Mouse (Mus musculus) midbrain, embryonic 13.5 days (tissue): Measurements from ENCODE around the gene Eprs. TPM values are rescaled to one million over a fixed set of nuclear protein-coding genes. Genes with fewer than 3 reads are reported as not detected.

ENCODE experiments used
- ATAC-seq: fragments of 200-750 bp; cut with Nextera tagmentation; 2 replicates; pipeline ENCODE4 v1.8.0; 2017; ENCODE audit warnings: mild to moderate bottlenecking, moderate TSS enrichment, moderate library complexity
- H3K27ac ChIP-seq: fragments of 300-500 bp; sonication (generic); 2 replicates; pipeline ENCODE4 v1.5.1; 2015; ENCODE audit warnings: inconsistent platforms, mild to moderate bottlenecking, moderate library complexity
- H3K27me3 ChIP-seq: fragments of 300-500 bp; sonication (generic); 2 replicates; pipeline ENCODE4 v1.6.1; 2015; ENCODE audit warnings: mild to moderate bottlenecking, inconsistent platforms
- H3K36me3 ChIP-seq: fragments of 300-500 bp; sonication (generic); 2 replicates; pipeline ENCODE4 v1.6.1; 2015; ENCODE audit warnings: mild to moderate bottlenecking, inconsistent platforms
- H3K4me1 ChIP-seq: fragments of 300-500 bp; sonication (generic); replicated peaks from 2 replicates; pipeline ENCODE4 v1.6.1; 2015; ENCODE audit warnings: inconsistent platforms
- H3K4me2 ChIP-seq: fragments of 300-500 bp; sonication (generic); replicated peaks from 2 replicates; pipeline ENCODE4 v1.6.1; 2015; ENCODE audit warnings: moderate library complexity, mild to moderate bottlenecking, inconsistent platforms
- H3K4me3 ChIP-seq: fragments of 300-500 bp; sonication (generic); replicated peaks from 2 replicates; pipeline ENCODE4 v1.5.1; 2015; ENCODE audit warnings: mild to moderate bottlenecking, inconsistent platforms
- H3K9ac ChIP-seq: fragments of 300-500 bp; sonication (generic); replicated peaks from 2 replicates; pipeline ENCODE4 v1.6.1; 2015; ENCODE audit warnings: mild to moderate bottlenecking, inconsistent platforms
- H3K9me3 ChIP-seq: fragments of 300-500 bp; sonication (generic); 2 replicates; pipeline ENCODE4 v1.6.1; 2016; ENCODE audit warnings: mild to moderate bottlenecking, inconsistent platforms
- WGBS: fragments of 180-500 bp; shearing (Covaris S2); methylation state at CpG from one replicate; pipeline ENCODE4 v1.1.7; 2015; 5-methylcytosine and 5-hydroxymethylcytosine counted together
- polyA plus RNA-seq: library from polyadenylated mRNA; unstranded; fragments of >200 nt; fragmentation: Nextera tagmentation; extraction: Ambion mirVana; gene quantifications from 2 replicates; pipeline ENCODE4 v1.2.1, GENCODE M21; 2015

The Eprs gene
- polyA plus RNA-seq, 1 experiment from 2014 or later, result 142 TPM

DNA sequence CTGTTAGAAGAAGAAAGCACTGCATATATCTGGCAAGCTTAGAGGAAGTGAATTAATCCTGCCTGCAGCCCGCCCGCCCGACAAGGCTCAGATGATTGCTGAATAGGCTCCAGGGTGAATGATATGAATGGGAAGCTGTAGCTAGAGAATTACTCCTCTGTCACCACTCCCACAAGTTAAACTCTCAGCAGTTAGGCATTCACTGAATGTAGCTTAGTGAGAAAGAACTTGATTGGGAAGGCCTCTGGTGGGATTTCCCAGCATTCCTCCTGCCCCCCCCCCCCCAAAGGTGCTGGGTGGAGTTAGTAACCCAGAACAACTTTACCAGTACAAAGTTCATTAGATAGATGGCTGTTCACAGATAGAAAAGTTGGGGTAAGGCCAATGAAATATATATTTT is 26.3 kb upstream of the Eprs start:
- Histone ChIP-seq H3K4me1 (peaks cover 33% of the 10 kb centered on the region), H3K4me3 (no peak overlapping the region), H3K27me3 (no peaks in the 10 kb centered on the region), H3K4me2 (no peak overlapping the region), H3K36me3 (peaks cover 28% of the 10 kb centered on the region), H3K9ac (no peak overlapping the region), H3K9me3 (no peaks in the 10 kb centered on the region), H3K27ac (no peak overlapping the region)
- WGBS, result 15% methylated on average over 3 of the region's 3 CpGs
- no peak for ATAC-seq

DNA sequence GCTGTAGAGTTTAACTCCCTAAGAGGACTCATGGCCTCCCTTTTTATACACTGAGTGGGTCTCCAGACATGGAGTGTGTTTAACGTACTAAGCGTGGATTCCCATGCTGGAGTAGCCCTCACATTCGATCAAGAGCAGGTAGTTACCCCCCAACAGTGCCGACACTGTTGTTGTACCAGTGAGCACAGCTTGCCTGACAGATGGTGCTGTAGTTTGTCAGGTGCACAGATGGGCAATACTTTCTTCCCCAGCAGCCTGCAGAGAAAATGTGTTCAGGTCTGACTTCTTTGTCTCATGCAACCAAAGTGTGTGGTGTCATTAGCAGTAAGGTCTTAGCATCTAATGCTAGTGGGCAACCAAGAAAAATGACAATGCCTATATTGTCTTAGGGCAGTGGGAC is 20.4 kb upstream of the Eprs start:
- Histone ChIP-seq H3K4me2 (no peak overlapping the region), H3K36me3 (peaks cover 84% of the 10 kb centered on the region), H3K27ac (no peak overlapping the region), H3K27me3 (no peaks in the 10 kb centered on the region), H3K9ac (no peak overlapping the region), H3K9me3 (no peaks in the 10 kb centered on the region), H3K4me3 (no peak overlapping the region), H3K4me1 (no peaks in the 10 kb centered on the region)
- no peak for ATAC-seq
- 94% methylated on average over 4 of the region's 4 CpGs for WGBS

DNA sequence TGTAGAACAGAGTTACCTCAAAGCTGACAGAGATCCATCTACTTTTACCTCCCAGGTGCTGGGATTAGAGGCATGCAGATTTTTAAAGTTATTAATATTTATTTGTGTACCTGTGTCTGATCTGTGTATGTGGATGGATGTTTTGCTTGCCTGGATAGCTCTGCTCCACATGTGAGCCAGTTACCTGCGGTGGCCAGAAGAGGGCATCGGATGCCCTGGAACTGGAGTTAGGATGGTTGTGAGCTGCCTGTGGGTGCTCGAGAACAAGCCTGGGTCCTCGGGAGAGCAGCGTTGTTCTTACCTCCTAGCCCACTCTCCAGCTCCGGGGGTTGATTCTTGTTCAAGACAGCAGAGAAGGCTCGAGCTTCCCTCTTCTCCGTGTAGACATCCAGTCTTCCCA is 19.4 kb upstream of the Eprs start:
- peaks cover 92% of the 10 kb centered on the region for H3K36me3 ChIP-seq

DNA sequence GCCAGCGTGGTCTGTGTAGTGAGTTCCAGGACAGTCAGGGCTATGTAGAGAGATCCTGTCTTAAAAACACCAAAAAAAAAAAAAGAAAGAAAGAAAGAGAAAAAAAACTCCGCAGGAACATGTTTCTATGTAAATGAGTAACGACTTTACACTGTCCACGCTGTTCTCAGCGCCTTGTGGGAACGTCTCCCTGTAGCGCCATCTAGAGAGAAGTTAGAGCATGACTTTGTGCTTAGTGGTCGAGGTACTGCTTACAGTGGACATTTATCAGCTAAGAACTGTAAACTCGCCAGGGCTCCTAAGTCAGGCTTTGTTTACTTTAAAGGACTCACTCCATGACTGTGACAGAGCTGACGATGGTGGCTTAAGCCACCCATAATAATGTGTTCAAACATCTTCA is 16.7 kb upstream of the Eprs start:
- ATAC-seq, result no peak
- no peaks in the 10 kb centered on the region for H3K4me1 ChIP-seq
- H3K36me3 ChIP-seq, result peaks cover 93% of the 10 kb centered on the region
- H3K4me3 ChIP-seq, result no peak overlapping the region
- H3K9ac ChIP-seq, result no peak overlapping the region
- H3K4me2 ChIP-seq, result no peak overlapping the region
- H3K9me3 ChIP-seq, result no peaks in the 10 kb centered on the region
- no peaks in the 10 kb centered on the region for H3K27me3 ChIP-seq
- H3K27ac ChIP-seq, result no peak overlapping the region
- WGBS, result 77% methylated on average over 10 of the region's 10 CpGs

More for the DNA sequence above, 19.4 kb upstream of the Eprs start:
- Histone ChIP-seq H3K27me3 (no peaks in the 10 kb centered on the region), H3K4me2 (no peak overlapping the region), H3K9me3 (no peaks in the 10 kb centered on the region), H3K9ac (no peak overlapping the region), H3K4me3 (no peak overlapping the region), H3K27ac (no peak overlapping the region), H3K4me1 (no peaks in the 10 kb centered on the region)
- 85% methylated on average over 8 of the region's 8 CpGs for WGBS
- ATAC-seq, result no peak

DNA sequence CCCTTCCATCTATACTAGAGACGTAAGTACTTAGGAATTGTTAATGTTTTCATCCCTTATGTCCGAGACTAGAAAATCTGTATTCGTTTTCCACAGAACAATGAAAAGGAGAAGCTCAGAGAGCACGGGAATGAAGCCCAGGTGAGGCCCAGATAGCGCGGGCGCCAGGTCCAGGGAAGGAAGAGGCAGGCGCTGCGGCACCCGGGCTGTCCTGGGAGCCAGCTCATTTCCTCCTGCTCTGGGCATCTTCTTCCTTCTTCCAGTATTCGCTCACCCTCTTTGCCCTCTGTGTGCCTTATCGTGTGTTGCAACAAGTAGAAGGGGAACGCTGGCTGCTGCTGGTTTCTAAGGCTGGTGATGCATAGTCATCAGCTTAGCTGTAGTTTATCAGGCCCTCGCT is 13.1 kb upstream of the Eprs start:
- Histone ChIP-seq H3K36me3 (peaks cover 90% of the 10 kb centered on the region), H3K27ac (no peak overlapping the region)
- 94% methylated on average over 14 of the region's 14 CpGs for WGBS

DNA sequence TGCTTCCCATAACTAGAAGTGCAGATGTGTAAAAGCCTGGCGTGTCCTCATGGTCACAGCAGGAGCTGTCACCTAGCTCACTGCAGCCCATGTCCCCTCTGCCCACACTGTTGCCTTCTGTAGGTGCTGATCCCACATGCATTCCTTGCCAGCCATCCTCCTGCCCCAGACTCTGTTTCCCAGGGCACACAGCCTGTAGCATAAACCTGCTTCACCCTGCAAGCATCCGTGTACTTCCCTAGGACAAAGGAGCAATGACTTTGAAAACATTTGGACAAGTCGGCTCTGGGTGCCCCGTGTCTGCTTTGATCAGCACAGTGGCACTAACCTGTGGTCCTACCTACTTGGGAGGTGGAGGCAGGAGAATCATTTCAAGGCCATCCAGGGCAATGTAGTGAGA is 12.2 kb upstream of the Eprs start:
- H3K27me3 ChIP-seq, result no peaks in the 10 kb centered on the region
- no peak overlapping the region for H3K4me3 ChIP-seq
- no peak overlapping the region for H3K4me2 ChIP-seq
- H3K9ac ChIP-seq, result no peak overlapping the region
- H3K4me1 ChIP-seq, result no peaks in the 10 kb centered on the region
- peaks cover 89% of the 10 kb centered on the region for H3K36me3 ChIP-seq
- no peaks in the 10 kb centered on the region for H3K9me3 ChIP-seq
- H3K27ac ChIP-seq, result no peak overlapping the region
- no peak for ATAC-seq
- 96% methylated on average over 4 of the region's 4 CpGs for WGBS

More for the DNA sequence above, 13.1 kb upstream of the Eprs start:
- no peak overlapping the region for H3K9ac ChIP-seq
- H3K27me3 ChIP-seq, result no peaks in the 10 kb centered on the region
- H3K9me3 ChIP-seq, result no peaks in the 10 kb centered on the region
- H3K4me3 ChIP-seq, result no peak overlapping the region
- no peak overlapping the region for H3K4me2 ChIP-seq
- H3K4me1 ChIP-seq, result no peaks in the 10 kb centered on the region
- ATAC-seq, result no peak

DNA sequence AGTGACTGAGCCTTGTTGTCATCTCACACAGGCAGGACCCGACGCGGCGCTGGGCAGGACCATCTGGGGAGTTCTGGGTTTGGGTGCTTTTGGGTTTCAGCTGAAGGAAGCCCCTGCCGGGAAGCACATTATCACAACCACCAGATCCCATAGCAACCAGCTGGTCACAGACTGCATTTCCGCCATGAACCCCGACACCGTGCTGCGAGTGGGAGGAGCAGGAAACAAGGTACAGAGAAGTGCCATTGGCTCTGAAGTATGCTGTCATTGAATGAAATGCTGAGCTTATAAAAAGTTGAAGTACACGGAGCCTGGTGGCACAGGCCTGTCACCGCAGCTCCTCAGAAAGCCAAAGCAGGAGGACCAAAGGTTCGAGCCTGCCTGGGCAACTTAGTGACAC is 10.7 kb upstream of the Eprs start:
- no peak overlapping the region for H3K4me2 ChIP-seq
- H3K9ac ChIP-seq, result no peak overlapping the region
- no peak overlapping the region for H3K4me3 ChIP-seq
- H3K27me3 ChIP-seq, result no peaks in the 10 kb centered on the region
- no peaks in the 10 kb centered on the region for H3K9me3 ChIP-seq
- ATAC-seq, result no peak
- 96% methylated on average over 12 of the region's 12 CpGs for WGBS
- no peaks in the 10 kb centered on the region for H3K4me1 ChIP-seq
- peaks cover 86% of the 10 kb centered on the region for H3K36me3 ChIP-seq
- H3K27ac ChIP-seq, result no peak overlapping the region

DNA sequence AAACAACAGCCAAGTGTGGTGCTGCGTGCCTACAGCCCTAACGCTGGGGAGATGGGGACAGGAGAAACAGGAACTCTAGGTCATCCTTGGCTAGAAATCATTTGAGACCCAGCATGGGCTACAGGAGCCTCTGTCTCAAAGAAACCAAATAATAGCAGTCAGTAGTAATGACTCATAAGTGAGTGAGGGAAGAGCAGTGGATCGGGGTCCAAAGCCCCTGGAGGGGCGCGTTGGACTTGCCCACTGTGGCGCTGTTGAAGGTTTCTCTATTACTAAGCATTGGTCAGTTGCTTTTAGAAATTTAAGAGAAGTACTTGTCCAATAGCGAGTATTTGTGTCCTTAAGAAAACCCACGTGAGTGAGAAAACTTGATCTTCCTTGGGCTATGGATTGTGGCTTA is 9.5 kb upstream of the Eprs start:
- no peaks in the 10 kb centered on the region for H3K4me1 ChIP-seq
- ATAC-seq, result no peak

DNA sequence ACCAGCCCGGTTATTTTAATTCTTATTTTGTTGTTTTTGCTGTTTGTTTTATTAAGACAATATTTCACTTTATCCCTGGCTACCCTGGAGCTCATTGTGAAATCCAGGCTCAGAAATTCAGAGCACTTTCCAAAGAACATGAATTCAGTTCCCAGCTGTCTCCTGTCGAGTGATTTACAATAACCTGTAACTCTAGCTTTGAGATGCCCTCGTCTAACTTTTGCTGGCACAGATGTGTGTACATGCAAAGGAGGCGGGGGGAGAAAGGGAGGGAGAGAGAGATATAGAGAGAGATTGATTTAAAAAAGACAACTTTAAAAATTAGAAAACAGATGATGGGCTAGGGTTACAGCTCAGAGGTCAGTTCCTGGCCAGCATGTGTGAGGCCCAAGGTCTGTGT is 8.1 kb upstream of the Eprs start:
- H3K27me3 ChIP-seq, result no peaks in the 10 kb centered on the region
- H3K36me3 ChIP-seq, result peaks cover 81% of the 10 kb centered on the region
- 90% methylated on average over 4 of the region's 4 CpGs for WGBS
- no peak overlapping the region for H3K27ac ChIP-seq
- no peaks in the 10 kb centered on the region for H3K4me1 ChIP-seq
- H3K4me2 ChIP-seq, result no peak overlapping the region
- H3K9me3 ChIP-seq, result no peaks in the 10 kb centered on the region
- no peak overlapping the region for H3K4me3 ChIP-seq
- ATAC-seq, result no peak
- H3K9ac ChIP-seq, result no peak overlapping the region

More for the DNA sequence above, 9.5 kb upstream of the Eprs start:
- no peaks in the 10 kb centered on the region for H3K27me3 ChIP-seq
- no peak overlapping the region for H3K27ac ChIP-seq
- 97% methylated on average over 8 of the region's 8 CpGs for WGBS
- H3K36me3 ChIP-seq, result peaks cover 83% of the 10 kb centered on the region
- no peaks in the 10 kb centered on the region for H3K9me3 ChIP-seq
- H3K4me2 ChIP-seq, result no peak overlapping the region
- no peak overlapping the region for H3K9ac ChIP-seq
- no peak overlapping the region for H3K4me3 ChIP-seq

DNA sequence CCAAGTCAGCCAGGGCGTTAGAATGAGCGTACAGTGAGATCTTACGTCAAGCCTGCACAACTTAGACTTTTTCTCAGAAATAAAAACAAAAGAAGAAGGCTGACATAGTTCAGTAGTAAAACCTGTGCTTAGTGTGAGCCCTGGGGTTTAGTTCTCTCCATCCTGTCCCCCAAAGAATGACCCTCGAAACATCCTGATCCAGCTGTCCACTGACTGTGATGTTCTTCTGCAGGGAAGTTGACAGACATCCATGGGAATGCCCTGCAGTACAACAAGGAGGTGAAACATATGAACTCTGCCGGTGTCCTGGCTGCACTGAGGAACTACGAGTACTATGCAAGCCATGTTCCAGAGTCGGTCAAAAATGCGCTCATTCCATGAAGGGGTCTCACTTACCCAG is 6.6 kb upstream of the Eprs start:
- 96% methylated on average over 8 of the region's 8 CpGs for WGBS

DNA sequence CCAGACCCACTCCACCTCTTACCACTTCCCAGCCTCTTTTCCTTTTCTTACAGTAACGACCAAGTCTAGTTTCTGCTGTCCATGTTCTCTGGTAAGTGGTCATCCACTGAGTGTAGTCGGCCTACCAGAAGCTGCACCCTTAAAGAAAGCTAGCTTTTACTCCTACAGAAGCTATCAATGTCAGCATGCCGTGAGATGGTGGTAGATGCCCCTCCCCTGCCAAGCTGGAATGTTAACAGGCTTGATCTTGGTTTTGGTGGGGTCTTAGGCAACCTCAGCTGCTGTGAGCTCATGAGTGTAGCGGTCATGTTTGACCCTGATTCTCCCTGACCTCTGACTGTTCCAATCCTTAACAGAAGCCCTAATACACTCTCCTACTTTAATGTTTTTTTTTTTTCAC is 4.6 kb upstream of the Eprs start:
- no peaks in the 10 kb centered on the region for H3K9me3 ChIP-seq
- ATAC-seq, result no peak
- WGBS, result 85% methylated on average over 4 of the region's 4 CpGs
- no peak overlapping the region for H3K27ac ChIP-seq
- H3K27me3 ChIP-seq, result no peaks in the 10 kb centered on the region
- peaks cover 10% of the 10 kb centered on the region for H3K4me1 ChIP-seq
- peaks cover 50% of the 10 kb centered on the region for H3K36me3 ChIP-seq
- H3K9ac ChIP-seq, result no peak overlapping the region
- H3K4me3 ChIP-seq, result no peak overlapping the region
- no peak overlapping the region for H3K4me2 ChIP-seq

More for the DNA sequence above, 6.6 kb upstream of the Eprs start:
- Histone ChIP-seq H3K27me3 (no peaks in the 10 kb centered on the region), H3K36me3 (peaks cover 68% of the 10 kb centered on the region), H3K9ac (no peak overlapping the region), H3K9me3 (no peaks in the 10 kb centered on the region), H3K27ac (no peak overlapping the region), H3K4me1 (no peaks in the 10 kb centered on the region), H3K4me3 (no peak overlapping the region), H3K4me2 (no peak overlapping the region)
- no peak for ATAC-seq

DNA sequence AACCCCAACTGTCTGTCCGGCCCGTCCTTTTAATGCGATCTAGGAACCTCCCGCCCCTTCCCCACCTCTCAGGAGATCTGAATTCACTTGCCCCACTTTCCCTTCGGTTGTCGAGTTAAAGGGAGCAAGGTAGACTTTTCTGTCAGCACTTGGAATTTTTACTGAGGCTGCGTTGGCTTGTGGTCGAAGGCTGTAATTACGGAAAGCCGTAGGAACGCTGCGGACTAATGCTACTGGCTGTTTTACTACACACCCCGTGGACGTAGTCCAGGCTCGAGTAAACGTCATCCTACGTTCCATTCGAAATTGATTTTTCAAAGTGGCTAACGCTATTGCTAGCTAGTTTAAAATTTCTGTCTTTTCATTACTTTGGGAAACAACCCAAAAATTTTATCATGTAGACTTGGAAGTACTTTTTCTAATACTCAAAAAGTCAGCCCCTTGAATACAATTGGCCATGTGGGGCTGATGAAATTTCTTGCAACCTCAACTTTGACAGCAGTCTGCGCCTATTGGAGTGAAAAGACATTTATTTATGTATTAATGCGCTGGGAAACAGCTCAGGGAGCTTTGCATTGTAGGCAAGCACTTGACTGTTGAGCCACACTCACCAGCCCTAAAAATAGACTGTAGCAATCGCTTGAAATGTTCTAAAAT is 810 bp downstream of the Eprs start:
- Histone ChIP-seq H3K27ac (peak overlapping the region; percentile 90), H3K27me3 (no peaks in the 10 kb centered on the region), H3K9me3 (no peaks in the 10 kb centered on the region), H3K4me2 (peak overlapping the region; percentile 71), H3K4me1 (peaks cover 30% of the 10 kb centered on the region), H3K4me3 (peak overlapping the region; percentile 95), H3K9ac (peak overlapping the region; percentile 87), H3K36me3 (peaks cover 10% of the 10 kb centered on the region; the same call in 1 of the 2 replicates)
- WGBS, result 5% methylated on average over 22 of the region's 22 CpGs
- ATAC-seq, result peak; percentile 64

DNA sequence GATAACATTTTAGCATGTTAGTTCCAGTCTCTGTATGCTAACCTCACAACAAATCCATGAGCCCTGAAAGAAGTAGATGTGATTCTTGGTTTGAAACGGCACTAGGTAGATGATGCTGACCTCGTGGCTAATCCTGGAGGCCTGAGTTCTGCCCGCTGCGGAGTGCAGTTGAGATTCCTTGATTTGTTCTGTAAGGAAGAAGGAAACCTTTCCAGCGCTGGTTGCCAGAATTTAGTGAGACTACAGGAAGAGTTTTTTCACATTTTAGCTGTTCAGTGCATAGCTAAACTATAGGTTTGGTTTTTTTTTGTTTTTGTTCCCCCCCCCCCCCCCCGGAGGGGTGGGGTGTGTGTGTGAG is 1.3 kb downstream of the Eprs start:
- H3K9ac ChIP-seq, result peak overlapping the region; percentile 87
- no peak overlapping the region for H3K27ac ChIP-seq
- H3K4me3 ChIP-seq, result peak overlapping the region; percentile 95
- H3K4me1 ChIP-seq, result peaks cover 30% of the 10 kb centered on the region
- 45% methylated on average over 6 of the region's 6 CpGs for WGBS
- H3K9me3 ChIP-seq, result no peaks in the 10 kb centered on the region
- ATAC-seq, result no peak
- H3K36me3 ChIP-seq, result peaks cover 8% of the 10 kb centered on the region; the same call in 1 of the 2 replicates
- no peaks in the 10 kb centered on the region for H3K27me3 ChIP-seq
- H3K4me2 ChIP-seq, result peak overlapping the region; percentile 71
